Mouse (Mus musculus): ENCODE results near the gene Dgke. TPM values are rescaled to one million over a fixed set of nuclear protein-coding genes. Genes with fewer than 3 reads are reported as not detected.
"Not testable (repeated sequence)": the region's sequence is repeated elsewhere in the genome, so short reads cannot be mapped to it uniquely, and the experiment has no call there.

Gene Dgke
- total RNA-seq, 2 experiments from 2014 or later = 10.0 to 14.3 TPM

DNA sequence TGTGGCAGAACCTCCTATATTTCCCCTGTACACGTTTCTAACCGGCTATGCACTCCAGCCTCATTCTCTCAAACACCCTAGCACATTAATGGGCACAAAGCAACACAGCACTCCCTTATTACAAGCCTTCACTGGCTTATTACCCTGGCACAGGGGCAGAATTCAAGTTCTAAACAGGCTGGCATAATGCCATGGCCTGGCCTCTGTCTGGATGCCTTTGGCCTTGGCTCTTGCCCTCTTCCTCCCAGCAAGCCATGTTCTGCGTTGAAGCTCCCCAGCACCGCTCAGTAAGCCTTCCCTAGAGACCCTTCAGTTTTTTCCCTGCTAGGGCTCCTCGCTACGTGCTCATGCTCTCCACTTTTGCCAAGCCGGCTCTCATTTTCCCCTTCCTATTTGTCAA, 23.6 kb downstream of the Dgke start:
- no peak for DNase-seq
- intact Hi-C loops (cut with DNase I) = no loop called here

DNA sequence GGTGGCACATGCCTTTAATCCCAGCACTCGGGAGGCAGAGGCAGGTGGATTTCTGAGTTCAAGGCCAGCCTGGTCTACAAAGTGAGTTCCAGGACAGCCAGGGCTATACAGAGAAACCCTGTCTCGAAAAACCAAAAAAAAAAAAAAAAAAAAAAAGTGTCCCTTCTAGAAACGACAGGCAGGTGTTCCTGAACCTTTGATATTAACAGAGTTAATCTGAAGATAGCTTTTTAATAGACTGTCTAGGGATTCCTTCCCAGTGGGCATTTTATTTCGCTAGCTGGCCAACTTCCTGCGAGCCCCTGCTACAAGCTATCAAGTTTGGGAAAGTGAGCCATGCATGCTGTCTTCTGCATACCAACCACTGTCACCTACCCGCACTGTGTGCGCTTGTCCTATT, 25.6 kb downstream of the Dgke start:
- DNase-seq; intact Hi-C loops (cut with DNase I): not testable (repeated sequence)

DNA sequence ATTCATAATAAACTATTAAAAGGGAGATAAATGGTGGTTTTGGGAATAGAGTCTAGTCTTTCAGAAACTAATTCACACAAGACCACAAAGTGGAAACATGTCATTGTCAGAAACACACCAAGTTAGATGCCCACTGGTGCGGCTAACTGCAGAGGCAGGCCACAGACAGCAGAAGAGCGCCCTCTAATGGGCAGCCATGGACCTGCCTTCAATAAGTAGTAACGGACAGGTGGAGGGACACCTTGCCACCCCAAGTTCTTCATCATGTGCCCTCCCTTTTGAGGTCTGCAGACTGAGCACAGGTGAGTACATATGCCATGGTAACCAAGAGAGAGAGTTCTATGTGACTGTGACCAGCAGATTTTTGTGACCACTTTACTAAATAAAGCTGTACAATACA, 27.3 kb downstream of the Dgke start:
- DNase-seq = peak; percentile 73 to 80
- intact Hi-C loops (cut with DNase I) = loop anchor here (1.0 kb wide), 1 partner anchor 46 kb away; no protein-coding TSS in a partner anchor

DNA sequence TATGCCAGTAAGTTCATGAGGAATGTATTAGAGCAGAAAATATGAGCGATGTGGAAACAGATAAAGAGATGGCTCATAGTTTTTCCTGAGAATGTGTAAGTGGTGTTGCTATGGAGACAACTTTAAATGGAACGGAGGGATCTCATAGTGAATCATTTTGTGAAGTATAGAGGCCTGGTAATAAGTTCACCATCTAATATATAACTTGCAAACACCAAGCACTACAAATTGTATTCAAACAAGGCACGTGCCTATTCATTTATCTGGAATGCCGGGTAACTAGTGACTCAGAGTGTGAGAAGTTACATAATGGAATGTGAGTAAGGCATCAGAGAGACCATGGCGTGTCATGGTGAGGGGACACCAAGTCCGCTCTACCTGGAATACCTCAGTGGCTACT, 28.2 kb downstream of the Dgke start:
- DNase-seq = no peak
- intact Hi-C loops (cut with DNase I) = no loop called here

DNA sequence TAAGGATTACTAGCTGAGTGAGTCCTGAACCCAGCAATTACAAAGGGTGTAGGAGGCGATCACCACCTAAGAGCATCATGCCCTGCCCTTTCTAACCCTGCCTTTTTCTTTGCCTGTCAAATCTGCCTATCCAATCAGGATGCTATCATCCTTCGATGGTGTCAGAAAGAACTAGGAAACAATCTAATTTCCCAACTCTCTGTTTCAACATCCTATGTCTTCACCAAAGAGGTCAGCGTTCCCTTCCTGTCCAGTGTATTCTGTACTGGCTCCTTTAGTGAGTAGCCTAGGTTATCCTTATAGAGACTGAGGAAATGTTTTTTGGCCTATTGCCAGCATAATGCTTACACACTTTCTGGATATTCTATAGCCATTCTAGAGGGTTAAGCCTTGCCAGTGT, 31.1 kb downstream of the Dgke start:
- no peak for DNase-seq
- intact Hi-C loops (cut with DNase I) = no loop called here

DNA sequence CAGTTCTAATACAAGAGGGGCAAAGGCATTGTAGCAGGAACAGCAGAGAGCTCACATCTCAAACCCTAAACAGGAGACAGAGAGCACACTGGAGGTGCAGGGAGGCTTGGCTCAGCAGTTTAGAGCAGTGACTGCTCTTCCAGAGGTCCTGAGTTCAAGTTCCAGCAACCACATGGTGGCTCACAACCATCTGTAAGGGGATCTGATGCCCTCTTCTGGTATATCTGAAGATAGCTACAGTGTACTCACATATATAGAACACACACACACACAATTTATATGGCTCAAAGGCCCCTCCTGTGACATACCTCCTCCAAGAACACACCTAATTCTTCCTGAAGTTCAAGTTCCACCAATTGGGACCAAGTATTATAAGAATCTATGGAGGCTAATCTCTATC, 32.1 kb downstream of the Dgke start:
- intact Hi-C loops (cut with DNase I) = no loop called here
- DNase-seq = no peak

DNA sequence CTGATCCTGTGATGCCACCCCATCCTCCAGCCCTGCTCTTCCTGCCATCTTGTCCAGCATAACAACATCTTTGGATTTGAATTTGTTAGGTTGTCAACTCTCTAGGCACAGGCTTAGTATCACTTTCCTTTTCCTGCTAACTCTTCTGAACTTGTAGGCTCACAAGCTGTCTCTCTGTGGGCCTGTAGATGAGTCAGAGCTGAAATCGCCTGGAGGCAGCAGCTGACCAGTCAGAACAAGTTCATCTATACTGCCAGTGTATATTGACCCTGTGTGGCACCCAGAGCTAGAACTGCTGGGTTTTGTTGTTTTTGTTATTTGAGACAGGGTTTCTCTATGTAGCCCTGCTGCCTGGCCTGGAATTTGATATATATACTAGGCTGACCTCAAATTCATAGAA, 35.5 kb downstream of the Dgke start:
- DNase-seq = no peak

DNA sequence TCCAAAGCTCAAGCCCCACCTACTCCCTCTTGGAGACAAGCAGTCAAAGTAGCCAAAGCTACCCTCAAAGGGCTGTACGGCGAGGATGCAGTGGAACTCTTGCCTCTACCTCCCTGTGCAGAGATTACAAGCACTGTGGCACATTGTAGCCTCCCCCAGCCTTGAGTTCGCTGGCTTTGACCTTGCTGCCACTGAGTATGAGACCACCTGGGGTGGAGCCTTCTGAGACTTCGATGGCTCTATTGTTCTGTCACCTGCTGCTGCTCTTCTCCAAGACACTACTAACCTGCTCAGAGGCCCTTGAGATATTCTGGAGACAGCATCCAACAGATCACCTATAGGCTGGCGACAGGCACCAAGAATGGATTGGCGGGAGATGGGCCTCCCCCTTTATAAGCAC, 36.1 kb downstream of the Dgke start:
- DNase-seq = no peak
- intact Hi-C loops (cut with DNase I) = no loop called here

More for the DNA sequence above, 35.5 kb downstream of the Dgke start:
- intact Hi-C loops (cut with DNase I) = no loop called here

DNA sequence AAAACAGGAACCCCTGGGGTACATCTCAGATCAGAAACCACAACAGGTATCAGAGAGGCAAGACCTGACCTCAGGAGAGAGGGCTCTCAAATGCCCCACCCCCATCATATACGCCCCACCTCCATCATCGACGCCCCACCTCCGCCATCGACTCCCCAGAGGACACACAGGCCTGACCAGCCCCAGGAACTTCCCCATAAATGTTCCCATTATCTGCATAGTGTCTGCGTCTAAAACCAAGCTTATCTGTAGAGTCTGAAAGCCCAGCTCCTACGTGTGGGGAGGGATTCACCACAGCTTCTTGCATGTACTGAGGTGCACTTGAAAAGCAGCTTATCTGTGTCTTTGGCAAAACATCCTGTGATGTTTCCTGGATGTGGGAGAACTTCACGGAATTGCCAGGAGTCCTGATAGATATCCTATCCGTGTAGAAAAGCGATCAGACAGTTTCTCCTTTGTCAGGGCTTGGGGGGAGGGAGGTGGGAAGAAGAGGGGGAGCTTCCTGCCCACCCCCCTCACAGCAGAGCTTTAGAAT, 37.7 kb downstream of the Dgke start:
- DNase-seq = peak; percentile 55 to 56

DNA sequence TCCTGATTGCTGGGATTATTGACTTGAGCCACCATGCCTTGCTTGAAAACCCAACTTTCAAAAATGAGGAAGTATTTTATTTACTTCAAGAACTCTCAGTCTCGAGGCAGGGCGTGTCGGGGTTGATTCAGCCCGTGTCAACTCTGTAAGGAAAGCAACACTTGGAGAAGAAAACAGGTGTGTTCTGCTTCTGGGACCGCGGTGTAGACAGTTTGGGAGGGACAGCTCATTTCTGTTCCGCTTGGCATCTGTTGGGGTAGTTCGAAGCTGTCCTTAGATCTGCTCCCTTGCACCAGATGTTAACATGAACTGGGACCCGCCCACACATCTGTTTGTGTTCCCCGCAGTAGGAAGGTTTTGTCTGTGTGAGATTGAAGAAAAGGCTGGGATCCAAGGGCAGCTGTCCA, 38.7 kb downstream of the Dgke start:
- DNase-seq = peak; percentile 52 to 67
- intact Hi-C loops (cut with DNase I) = no loop called here

More for the DNA sequence above, 37.7 kb downstream of the Dgke start:
- intact Hi-C loops (cut with DNase I) = no loop called here

DNA sequence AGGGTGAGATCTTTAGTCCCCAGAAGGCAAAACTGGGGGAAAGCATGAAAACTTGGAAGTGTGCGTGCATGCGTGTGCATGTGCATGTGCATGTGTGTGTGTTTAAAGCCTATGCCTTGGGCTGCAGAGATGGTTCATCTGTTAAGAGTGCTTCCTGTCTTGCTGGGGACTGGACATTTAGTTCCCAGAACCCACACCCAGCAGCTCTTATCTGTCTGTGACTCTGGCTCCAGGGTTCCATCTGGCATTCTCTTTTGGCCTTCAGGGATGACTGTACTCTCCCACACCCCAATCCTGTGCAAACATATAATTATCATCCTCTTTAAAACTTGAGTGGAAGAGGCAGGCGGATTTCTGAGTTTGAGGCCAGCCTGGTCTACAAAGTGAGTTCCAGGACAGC, 40.5 kb downstream of the Dgke start:
- peak in 1 of 2 experiments; percentile 26 for DNase-seq
- intact Hi-C loops (cut with DNase I) = no loop called here

DNA sequence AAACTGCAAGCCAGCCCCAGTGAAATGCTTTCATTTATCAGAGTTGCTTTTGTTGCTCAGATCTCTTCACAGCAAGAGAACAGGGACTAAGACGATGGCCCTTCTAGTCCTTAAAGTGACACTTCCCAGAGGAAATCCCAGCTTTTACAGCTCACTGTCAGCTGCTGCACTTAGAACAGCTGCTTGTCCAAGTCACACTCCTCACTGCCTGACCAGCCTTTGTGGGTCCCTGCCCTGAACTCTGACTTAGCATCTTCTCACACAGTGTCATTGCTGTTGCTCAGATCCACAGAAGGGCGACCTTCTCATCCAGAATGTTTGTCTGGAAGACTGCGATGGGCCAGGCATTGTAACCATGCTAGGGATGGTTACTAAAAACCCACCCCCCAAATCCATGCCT, 41.0 kb downstream of the Dgke start:
- intact Hi-C loops (cut with DNase I) = no loop called here
- no peak for DNase-seq

DNA sequence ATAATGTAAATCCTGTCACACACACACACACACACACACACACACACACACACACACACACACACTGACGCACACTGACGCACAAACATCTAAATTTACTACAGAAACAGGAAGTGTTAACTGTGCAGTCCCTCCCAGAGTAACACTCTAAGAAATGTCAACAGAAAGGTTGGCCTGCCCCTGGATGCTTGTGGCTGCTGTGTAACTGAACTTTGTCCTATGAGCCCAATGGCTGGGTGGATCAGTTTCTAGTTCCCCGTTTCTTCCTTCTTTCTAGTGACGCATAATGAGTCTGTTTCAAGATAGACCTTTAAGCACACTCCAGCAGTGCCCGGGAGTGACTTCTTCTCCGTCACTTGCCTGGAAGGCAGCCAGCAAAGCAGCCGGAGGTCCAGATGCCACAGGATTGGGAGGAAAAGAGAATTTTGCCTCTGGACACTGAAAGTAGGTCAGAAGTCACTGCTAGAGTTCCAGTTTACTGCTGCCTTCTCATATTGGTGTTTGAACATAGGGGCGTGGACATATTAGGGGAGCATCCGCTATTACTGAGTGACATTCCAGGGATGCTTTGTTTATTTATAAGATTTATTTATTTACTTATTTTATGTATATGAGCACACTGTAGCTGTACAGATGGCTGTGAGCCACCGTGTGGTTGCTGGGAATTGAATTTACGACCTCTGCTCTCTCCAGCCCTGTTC, 42.3 kb downstream of the Dgke start:
- DNase-seq = peak; percentile 81 to 84
- intact Hi-C loops (cut with DNase I) = no loop called here

DNA sequence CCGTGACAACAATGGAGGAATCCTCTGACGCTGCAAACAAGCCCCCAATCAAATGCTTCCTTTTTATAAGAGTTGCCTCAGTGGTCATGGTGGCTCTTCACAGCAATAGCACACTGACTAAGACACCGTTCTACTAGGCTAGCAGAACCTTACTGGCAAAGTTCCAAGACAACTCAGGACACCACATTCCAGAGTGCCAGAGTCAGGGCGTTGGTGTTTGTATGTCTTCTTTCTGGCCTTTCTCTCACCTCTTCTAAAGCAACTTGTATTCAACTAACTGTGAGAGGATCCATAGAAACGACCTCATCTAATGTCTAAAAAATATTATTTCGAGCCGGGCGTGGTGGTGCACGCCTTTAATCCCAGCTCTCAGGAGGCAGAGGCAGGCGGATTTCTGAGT, 43.2 kb downstream of the Dgke start:
- DNase-seq = no peak
- intact Hi-C loops (cut with DNase I) = no loop called here

DNA sequence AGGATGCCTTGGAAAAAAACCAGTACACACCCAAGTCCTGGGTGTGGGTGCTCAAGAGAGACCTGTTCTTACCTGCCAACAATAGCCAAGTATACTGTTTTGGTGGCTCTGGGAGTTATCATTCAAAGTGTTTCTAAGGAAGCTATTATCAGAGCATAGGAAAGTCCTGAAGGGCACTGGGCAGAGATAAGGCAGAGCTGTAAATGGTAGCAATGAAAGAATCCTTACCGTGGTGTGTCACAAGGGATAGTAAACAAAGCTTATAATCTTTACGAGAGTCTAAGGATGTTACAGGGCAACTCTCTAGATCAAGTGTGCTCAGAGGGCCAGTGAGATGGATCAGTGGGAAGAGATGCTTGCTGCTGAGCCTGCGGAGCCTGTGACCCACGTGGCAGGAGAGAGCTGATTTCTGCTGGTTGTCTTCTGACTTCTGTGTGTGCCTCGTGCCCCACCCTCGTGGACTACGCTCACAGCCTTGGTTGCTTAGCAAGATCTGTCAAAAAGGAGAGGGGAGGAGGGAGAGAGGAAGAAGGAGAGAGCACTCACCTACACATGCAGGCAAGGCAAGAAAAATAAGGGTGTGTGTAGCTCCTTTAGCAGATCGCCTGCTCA, 44.4 kb downstream of the Dgke start:
- no peak for DNase-seq
- intact Hi-C loops (cut with DNase I) = no loop called here

DNA sequence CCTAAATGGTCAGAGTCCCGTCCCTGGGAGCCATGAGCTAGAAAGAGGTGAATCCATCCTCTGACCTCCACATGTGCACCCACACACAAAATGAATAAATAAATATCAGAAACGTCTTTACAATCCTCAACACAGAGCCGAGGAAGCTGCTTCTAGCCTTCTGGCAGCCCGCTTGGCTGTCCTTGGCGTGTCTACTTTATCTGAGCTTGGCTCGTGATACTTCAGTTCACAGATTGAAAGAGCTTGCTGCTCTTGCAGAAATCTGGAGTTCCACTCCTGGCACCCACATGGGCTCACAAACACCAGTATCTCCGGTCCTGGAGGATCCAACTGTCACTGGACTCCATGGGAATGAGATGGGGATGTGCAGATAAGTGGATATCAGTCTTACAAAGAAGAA, 45.0 kb downstream of the Dgke start:
- intact Hi-C loops (cut with DNase I) = loop anchor here (2.0 kb wide), 1 partner anchor 17 kb away; no protein-coding TSS in a partner anchor

DNA sequence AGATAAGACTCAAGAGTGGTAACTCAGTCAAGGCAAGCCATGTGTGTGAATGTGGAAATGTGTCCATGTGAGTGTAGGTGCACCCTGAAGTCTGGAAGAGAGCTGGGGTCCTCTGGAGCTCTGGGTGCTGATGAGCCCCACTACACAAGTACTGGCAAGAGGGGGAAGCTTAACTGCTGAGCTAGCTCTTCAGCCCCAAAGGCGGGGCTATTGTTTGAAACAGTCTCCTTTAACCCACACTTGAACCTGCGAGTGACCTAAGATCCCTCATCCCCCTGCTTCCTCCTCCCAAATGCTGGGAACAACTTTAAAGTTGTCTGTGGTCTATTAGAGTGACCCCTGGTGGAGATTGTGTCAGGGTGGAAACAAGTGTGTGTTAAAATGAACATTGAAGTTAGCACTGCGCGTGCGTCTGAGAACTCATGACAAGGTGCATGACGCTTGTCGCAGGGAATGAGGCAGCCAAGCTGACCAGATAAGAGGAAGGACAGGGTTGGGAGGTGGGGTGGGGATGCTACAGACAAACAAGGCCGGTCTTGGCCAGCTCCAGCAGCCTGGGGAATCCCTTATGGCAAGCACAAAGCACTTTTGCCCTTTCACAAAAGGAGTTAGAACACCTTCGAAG, 45.9 kb downstream of the Dgke start:
- no peak for DNase-seq
- intact Hi-C loops (cut with DNase I) = loop anchor here (2.0 kb wide), 1 partner anchor 16 kb away; no protein-coding TSS in a partner anchor

More for the DNA sequence above, 45.0 kb downstream of the Dgke start:
- no peak for DNase-seq

DNA sequence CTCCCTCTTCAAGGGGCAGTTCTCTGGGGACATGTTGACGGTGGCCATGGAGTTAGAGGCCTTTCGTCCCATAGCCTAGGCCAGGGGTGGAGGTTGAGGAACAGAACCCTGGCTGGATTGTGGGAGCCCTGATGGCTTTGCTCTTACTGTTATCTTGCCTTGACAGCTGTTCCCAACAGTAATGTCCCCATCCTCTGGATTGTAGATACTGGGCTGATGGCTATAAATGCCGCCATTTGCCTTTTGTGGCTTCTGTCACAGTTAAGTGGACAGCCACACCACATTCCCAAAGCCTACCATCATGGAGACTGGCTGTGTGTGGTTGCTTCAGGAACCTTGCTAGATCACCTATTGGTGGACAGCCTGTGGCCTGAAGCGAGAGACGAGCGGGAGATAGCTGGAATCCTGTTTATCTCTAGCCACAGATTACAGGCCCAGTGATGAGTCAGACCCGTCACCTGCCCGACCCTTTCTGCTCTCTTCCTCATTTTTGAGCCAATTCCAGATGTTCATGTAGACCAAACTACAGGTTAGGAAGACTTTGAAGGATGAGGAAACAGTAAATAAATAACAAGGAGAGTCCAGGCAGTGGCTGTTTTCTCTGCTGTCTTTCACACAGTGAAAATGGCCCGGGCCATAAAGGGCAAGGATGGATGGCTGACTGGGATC, 49.0 kb downstream of the Dgke start:
- no peak for DNase-seq
- intact Hi-C loops (cut with DNase I) = no loop called here

DNA sequence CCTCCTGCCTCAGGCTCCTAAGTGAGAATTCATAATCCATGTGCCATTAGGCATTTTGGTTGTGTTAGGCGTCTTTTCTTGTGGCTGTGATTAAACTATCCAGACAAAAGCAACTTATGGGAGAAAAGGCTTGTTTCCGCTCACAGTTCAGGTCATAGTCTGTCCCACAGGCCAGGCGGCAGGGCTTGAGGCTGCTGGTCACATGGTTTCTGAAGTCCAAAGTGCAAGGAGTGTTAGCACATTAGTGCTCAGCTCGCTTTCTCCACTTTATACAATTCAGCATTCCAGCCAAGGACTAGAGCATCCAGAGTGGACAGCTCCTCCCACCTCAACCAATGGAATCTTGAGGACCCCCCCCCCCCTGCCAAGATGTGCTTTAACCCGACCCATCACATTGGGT, 54.4 kb downstream of the Dgke start:
- DNase-seq = no peak
- intact Hi-C loops (cut with DNase I) = no loop called here

DNA sequence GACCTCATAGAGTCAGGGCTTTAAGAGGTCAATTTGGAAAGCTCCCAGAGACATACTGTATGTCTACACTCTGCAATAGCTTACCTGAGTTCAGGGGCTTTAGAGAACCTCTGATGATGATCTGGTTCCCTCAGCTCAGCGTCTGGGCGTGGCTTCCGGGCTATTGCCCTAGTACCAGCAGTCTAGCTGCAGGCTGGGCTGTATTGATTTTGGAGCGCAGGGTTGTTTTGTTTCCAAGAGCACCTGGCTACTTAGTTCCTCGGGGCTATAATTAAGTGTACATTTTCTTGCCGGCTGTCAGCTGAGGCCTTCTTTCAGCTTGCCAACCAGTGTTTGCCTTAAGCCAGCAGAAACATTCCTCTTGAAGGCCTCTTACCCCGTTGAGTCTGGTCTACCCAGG, 57.2 kb downstream of the Dgke start:
- intact Hi-C loops (cut with DNase I) = no loop called here
- no peak for DNase-seq

DNA sequence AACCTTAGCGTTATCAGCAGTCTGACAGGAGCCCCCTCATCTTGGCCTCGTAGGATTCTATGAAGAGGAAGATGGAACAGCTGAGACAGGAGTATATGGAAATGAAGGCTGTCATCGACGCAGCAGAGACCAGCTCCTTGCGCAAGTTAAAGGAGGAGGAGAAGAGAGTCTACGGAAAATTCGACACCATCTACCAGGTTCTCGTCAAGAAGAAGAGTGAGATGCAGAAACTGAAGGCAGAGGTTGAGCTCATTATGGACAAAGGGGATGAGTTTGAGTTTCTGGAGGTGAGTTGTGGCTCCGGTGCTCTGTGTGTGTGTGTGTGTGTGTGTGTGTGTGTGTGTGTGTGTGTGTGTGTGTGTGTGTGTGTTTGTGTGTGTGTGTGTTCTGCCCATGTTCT, 57.6 kb downstream of the Dgke start:
- intact Hi-C loops (cut with DNase I) = no loop called here
- DNase-seq = no peak
